Mouse (Mus musculus): Measurements from ENCODE around the gene Polg.

DNA sequence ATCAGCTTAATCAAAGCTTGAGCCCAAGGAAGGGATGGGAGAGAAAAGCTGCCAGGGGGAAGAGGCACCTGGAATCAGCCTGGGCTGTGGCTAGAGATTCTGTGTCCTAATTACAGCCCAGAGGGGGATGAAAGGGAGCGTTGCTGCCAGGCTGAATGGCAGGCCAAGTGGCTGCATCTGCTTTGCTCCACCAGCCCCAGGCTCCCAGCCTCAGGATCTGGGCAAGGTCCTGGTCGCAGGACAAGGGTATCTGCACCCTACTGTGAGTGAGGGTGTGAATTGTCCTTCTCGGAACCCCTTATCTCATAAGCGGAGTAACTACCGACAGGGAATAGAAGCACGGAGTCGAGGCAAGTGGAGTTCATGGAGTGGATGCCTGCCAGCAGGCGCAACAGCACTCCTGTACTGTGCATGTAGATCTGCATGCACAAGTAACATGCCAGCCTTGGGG lies 35.4 kb upstream of the Polg start:
- TF ChIP-seq EP300 (IDR thresholded peaks at IDR 0.05; ENCODE audit: low read depth) = no peak
- no peak for TF ChIP-seq CTCF (IDR thresholded peaks at IDR 0.05; ENCODE audit: low read depth)

Data from heart, postnatal 0 days (tissue).